Mouse (Mus musculus): ENCODE results near the gene Tmem100. TPM values are rescaled to one million over a fixed set of nuclear protein-coding genes. Genes with fewer than 3 reads are reported as not detected.

Gene Tmem100
- not detected for polyA plus RNA-seq (2012; fragmentation: generic; extraction: Trizol)

DNA sequence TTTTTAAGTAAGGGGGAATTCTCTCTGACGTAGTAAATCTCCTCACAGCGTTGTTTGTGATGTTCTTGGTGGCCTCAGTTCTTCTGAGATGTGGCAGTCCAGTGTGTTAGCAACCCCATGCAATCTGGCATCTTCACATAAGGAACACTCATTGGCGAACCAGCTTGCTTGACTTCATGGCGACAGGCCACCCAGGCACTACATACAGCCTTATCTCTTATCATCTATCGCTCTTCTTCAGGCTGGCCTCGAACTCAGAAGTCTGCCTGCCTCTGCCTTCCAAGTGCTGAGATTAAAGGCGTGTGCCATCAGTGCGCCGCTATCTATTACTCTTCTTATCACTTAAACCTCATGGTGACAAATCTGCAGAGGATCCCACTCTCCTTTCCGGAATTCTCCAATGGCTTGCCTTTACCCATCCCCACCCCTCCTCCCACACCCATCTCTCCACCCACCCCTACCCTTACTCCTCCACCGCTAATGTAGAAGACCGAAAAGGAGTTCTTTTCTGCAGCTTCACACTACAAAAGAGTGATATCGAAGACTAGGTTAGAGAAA is at the start of gene Tmem100:
Tmem100 (plus strand) TSS at position 508 of the 558 bp plus-strand sequence.

DNA sequence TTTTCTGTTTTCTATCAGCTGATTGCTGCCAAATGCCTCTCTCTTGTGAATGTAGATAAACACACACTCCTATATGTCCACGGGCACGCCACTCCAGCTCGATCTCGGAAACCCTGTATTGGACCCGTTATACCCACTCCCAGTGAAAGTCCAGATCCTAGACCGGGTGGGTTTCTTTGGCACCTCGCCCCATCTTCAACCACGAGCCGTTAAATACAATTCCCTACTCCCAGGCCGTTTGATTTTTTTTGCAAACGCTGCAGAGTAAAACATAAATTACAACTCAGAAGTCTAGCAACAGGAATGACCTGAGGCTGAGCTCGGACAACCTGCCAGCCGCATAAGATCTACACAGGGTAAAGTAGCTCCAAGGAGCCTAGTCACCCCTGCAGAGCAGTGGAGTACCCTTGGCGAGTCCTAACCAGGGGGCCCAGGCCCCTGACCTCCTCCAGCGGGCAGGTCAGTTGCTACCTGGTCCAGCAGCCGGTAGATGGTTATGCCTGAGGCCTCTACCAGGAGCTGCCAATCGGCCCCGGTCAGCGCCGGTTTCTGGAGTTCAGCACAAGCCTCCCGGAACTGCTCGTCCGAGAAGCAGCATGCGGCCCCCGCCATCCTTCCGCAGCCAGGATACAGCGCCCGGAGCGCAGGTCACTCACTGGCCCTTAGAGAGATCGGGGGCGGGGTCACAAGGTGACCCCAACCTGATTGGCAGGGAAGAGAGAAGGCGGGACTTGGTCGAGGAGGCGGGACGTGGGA is 27.7 kb upstream of the Tmem100 start, which contains the start of gene Pctp:
Pctp (minus strand) TSS at position 664 of the 756 bp plus-strand sequence.

Other genes with a start within 250 kb of the Tmem100 start
- under 1 TPM; 0.23 to 0.50 TPM for gene Pctp, start 27.5 kb upstream of the Tmem100 start, polyA plus RNA-seq (2012; fragmentation: generic; extraction: Trizol)
- gene Gm45716, start 157.3 kb downstream of the Tmem100 start, polyA plus RNA-seq (2012; fragmentation: generic; extraction: Trizol): 1 to 10 TPM; 1.1 to 8.4 TPM
- 10 to 100 TPM; 15.5 to 23.1 TPM for gene Mmd, start 219.1 kb downstream of the Tmem100 start, polyA plus RNA-seq (2012; fragmentation: generic; extraction: Trizol)